Mouse (Mus musculus) MN1 (cell line): ENCODE measurements around the gene Kank2.

ENCODE experiments used
- DNase-seq: peaks from one replicate; pipeline ENCODE4 v3.0.0-alpha.2; 2016; ENCODE audit warnings: low spot score

The Kank2 gene

GRCm38 (mm10) chr9:21798345-21799009 is at the start of gene Kank2:
TSS of gene Kank2 (minus strand) at chr9:21798744.
- DNase-seq = peak; percentile 72

DNA sequence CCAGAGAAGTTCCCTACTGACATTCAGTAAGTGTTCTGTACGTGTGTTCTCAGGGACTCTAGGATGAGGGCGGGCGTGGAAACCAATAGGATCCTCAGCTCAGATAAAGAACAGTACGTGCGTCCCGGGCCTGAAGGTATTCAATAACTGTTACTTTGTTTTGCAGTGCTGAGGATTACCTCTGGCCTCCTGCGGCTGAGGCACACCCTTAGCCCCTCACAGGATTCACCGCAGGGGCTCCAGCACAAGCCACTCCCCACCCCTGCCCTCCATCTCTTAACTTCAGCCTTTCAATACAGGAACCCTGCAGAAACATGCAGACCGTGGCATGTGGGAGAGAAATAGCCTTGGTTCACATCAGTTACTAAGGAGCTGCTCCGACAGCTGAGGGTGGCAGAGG is 49.4 kb upstream of the Kank2 start:
- DNase-seq = no peak

GRCm38 (mm10) chr9:21847425-21847824 is 48.9 kb upstream of the Kank2 start:
- DNase-seq = peak; percentile 16

- DNase-seq = peak; percentile 72
Measured at GRCm38 (mm10) chr9:21846755-21847341, 48.3 kb upstream of the Kank2 start.

GRCm38 (mm10) chr9:21845381-21846080 is 47.0 kb upstream of the Kank2 start:
- DNase-seq = no peak

DNA sequence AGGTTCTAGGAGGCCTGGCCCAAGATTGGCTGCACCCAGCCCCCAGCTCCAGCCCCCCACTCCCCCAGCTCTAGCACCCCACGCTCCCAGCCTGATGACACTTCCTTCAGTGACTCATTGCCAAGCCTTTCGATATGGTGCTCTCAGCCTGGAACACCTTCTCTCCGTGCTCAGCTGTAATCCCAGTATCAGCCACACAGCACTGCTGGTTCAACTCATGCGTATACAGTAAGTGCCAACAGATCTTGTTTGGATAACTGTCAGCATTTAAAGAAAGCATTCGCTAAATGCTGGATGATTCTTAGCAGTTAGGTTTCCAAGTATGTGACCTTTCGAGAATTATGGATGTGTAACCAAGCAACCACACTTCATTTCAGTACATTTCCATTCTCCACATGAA is 44.5 kb upstream of the Kank2 start:
- DNase-seq = peak; percentile 25

DNA sequence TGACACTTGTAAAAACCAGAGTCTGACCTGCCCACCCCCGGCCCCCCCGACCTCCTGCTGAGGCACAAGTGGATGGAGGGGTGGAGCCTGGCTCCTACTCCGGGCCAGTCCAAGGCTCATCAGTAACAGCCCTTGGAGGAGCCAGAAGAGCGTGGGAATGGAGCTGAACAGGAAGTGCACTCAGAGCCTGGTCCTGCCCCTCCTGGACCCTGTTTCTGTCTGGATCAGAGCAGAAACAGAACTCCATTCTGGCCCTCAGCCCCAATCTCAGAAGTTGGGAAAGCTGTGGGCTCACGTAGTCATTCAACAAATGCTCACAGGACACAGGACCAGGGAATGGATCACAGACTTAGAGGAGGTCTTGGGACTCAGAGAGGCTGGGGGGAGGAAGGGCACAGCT is 43.8 kb upstream of the Kank2 start:
- no peak for DNase-seq

GRCm38 (mm10) chr9:21841340-21841739 is 42.8 kb upstream of the Kank2 start:
- DNase-seq = no peak

- peak; percentile 28 for DNase-seq
Measured at GRCm38 (mm10) chr9:21840115-21840787, 41.7 kb upstream of the Kank2 start.

GRCm38 (mm10) chr9:21837690-21838089 is 39.1 kb upstream of the Kank2 start:
- DNase-seq = no peak

DNA sequence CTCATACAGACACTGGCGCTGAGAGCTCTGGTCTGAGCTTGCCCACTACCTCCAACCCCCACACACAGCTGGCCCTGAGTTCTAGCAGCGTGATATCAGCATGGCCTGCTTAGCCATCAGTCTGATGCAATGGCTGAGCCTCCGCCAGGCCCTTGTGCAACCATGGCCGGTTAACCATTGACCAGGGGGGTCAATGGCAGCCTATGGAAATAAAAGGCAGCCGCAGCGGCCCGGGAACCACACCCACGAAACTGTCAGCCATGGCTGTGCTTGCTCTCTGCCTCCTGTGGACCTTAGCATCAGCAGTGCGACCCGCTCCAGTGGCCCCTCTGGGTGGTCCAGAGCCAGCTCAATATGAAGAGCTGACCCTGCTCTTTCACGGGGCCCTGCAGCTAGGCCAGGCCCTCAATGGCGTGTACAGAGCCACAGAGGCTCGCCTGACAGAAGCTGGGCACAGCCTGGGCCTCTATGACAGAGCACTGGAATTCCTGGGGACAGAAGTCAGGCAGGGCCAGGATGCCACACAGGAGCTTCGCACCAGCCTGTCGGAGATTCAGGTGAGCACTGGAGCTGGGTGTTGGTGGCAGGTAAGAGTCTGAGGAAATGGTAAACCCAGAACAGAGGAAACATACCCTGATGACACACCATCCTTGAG is 36.8 kb upstream of the Kank2 start, which contains the start of gene Angptl8:
TSS of gene Angptl8 (plus strand) at position 253 of the 655 bp plus-strand sequence.
- no peak for DNase-seq

GRCm38 (mm10) chr9:21831558-21832240 is 33.2 kb upstream of the Kank2 start:
- DNase-seq = no peak

GRCm38 (mm10) chr9:21830936-21831335 is 32.4 kb upstream of the Kank2 start:
- DNase-seq = no peak

- DNase-seq = no peak
Measured at GRCm38 (mm10) chr9:21830461-21830850, 31.9 kb upstream of the Kank2 start.

GRCm38 (mm10) chr9:21829834-21830460 is 31.4 kb upstream of the Kank2 start:
- DNase-seq = no peak

DNA sequence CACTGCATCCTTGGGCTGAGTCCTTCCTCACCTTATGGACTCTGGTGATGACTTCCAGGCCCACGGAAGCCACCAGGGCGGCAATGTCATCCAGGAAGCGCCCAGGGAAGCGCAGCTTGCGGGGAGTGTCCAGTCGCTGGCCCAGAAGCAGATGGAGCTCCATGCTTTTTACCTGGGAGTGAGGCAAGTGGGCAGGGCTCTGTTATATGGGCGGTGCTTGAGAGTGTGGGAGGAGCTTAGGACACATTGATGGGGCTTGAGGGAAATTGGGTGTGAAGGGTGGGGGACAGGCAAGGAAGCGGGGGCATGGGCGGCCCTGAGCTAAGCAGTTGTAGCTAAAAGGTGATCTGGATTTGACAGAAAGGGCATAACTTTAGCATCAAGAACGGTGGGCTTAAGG is 25.8 kb upstream of the Kank2 start:
- DNase-seq = no peak

GRCm38 (mm10) chr9:21823957-21824356 is 25.4 kb upstream of the Kank2 start:
- DNase-seq = no peak

DNA sequence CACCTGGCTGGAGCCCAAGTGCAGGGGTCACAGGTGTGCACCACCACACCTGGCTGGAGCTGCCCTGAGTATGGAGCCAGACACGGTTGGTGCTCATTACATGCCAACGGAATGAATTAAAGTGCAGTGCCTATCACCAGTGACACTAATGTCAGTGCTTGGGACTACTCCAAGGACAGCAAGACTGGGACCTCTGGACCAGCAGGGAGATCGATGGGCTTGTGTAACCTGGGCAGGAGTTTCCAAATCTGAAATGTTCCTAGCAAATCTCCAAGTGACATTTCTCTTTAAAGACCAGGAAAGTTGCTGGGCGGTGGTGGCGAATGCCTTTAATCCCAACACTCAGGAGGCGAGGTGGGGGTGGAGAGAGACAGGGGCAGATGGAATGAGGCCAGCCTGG is 24.1 kb upstream of the Kank2 start:
- no peak for DNase-seq

DNA sequence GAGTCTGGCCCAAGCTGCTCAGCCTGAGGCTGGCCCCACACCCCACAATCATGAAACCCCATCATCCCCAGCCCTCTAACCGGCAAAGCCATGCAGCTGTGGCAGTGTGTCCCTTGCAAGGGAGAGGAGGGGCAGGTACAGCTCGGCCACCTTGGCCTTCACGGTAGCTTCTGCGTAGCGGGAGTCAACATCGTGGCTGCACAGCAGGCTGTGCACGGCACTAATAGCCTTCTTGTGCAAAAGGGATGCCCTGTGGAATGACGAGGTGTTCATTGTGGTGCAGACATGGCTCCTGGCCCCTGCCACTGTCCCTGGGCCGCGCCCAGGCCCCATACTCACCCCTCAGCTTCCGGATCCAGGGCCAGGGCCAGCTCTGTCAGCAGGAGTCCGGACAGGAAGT is 21.6 kb upstream of the Kank2 start:
- no peak for DNase-seq

- no peak for DNase-seq
Measured at GRCm38 (mm10) chr9:21819181-21819729, 20.7 kb upstream of the Kank2 start.

GRCm38 (mm10) chr9:21818561-21818960 is 20.0 kb upstream of the Kank2 start:
- no peak for DNase-seq
